Mouse (Mus musculus) hindbrain, embryonic 11.5 days (tissue): ENCODE results near the gene Tiam1. TPM values are rescaled to one million over a fixed set of nuclear protein-coding genes. Genes with fewer than 3 reads are reported as not detected.

Experiments used
- ATAC-seq: fragments of 200-750 bp; cut with Nextera tagmentation; 2 replicates; pipeline ENCODE4 v1.8.0; 2017; ENCODE audit warnings: mild to moderate bottlenecking, moderate TSS enrichment, moderate library complexity; ENCODE audit not compliant: low FRiP score
- DNase-seq: peaks from one replicate; pipeline ENCODE4 v3.0.0-alpha.2; 2015; ENCODE audit warnings: low spot score
- H3K27ac ChIP-seq: fragments of 300-500 bp; sonication (generic); 2 replicates; pipeline ENCODE4 v1.5.1; 2014; ENCODE audit warnings: mild to moderate bottlenecking, low read depth, low read length
- H3K27me3 ChIP-seq: fragments of 300-500 bp; sonication (generic); 2 replicates; pipeline ENCODE4 v1.6.1; 2014; ENCODE audit warnings: mild to moderate bottlenecking, low read length, moderate library complexity, mixed read lengths; ENCODE audit not compliant: control insufficient read depth, insufficient read depth
- H3K36me3 ChIP-seq: fragments of 300-500 bp; sonication (generic); 2 replicates; pipeline ENCODE4 v1.6.1; 2014; ENCODE audit warnings: mild to moderate bottlenecking, low read length, moderate library complexity, mixed read lengths; ENCODE audit not compliant: control insufficient read depth, insufficient read depth
- H3K4me1 ChIP-seq: fragments of 300-500 bp; sonication (generic); replicated peaks from 2 replicates; pipeline ENCODE4 v1.6.1; 2014; ENCODE audit warnings: low read length, mixed read lengths; ENCODE audit not compliant: control insufficient read depth, insufficient read depth
- H3K4me2 ChIP-seq: fragments of 300-500 bp; sonication (generic); replicated peaks from 2 replicates; pipeline ENCODE4 v1.6.1; 2014; ENCODE audit warnings: mild to moderate bottlenecking, low read depth, low read length
- H3K4me3 ChIP-seq: fragments of 300-500 bp; sonication (generic); 2 replicates; pipeline ENCODE4 v1.5.1; 2014; ENCODE audit warnings: low read depth, low read length
- H3K9ac ChIP-seq: fragments of 300-500 bp; sonication (generic); 2 replicates; pipeline ENCODE4 v1.6.1; 2014; ENCODE audit warnings: low read depth, low read length
- H3K9me3 ChIP-seq: fragments of 300-500 bp; sonication (generic); 2 replicates; pipeline ENCODE4 v1.6.1; 2016; ENCODE audit warnings: low read length; ENCODE audit not compliant: control insufficient read depth
- WGBS: fragments of 180-500 bp; shearing (Covaris S2); extraction: QIAGEN DNeasy Blood & Tissue Kit; methylation state at CpG from one replicate; pipeline ENCODE4 v1.1.7; 2014; 5-methylcytosine and 5-hydroxymethylcytosine counted together
- polyA plus RNA-seq: library from polyadenylated mRNA; unstranded; fragments of >200 nt; fragmentation: Nextera tagmentation; extraction: Ambion mirVana; gene quantifications from 2 replicates; pipeline ENCODE4 v1.2.1, GENCODE M21; 2014

The Tiam1 gene
- polyA plus RNA-seq, 1 experiment from 2014 or later: 27.6 TPM

- H3K4me3 ChIP-seq: no peak overlapping the region
- 77% methylated on average over 8 of the region's 8 CpGs for WGBS
- DNase-seq: no peak
- no peak overlapping the region for H3K9ac ChIP-seq
- no peaks in the 10 kb centered on the region for H3K27me3 ChIP-seq
- no peak overlapping the region for H3K27ac ChIP-seq
- no peak for ATAC-seq
- H3K9me3 ChIP-seq: no peaks in the 10 kb centered on the region
- H3K4me1 ChIP-seq: no peaks in the 10 kb centered on the region
- no peak overlapping the region for H3K4me2 ChIP-seq
- H3K36me3 ChIP-seq: no peaks in the 10 kb centered on the region
Observed at GRCm38 (mm10) chr16:89912686-89913375, 230.7 kb downstream of the Tiam1 start.

GRCm38 (mm10) chr16:89909393-89910068, 234.0 kb downstream of the Tiam1 start:
- Histone ChIP-seq H3K9ac (no peak overlapping the region), H3K4me3 (no peak overlapping the region), H3K4me2 (no peak overlapping the region), H3K27me3 (no peaks in the 10 kb centered on the region), H3K36me3 (no peaks in the 10 kb centered on the region), H3K9me3 (no peaks in the 10 kb centered on the region), H3K27ac (no peak overlapping the region), H3K4me1 (no peaks in the 10 kb centered on the region)
- WGBS: 74% methylated on average over 26 of the region's 26 CpGs
- DNase-seq (no peak), ATAC-seq (no peak; the same call in 1 of the 2 replicates)

- Histone ChIP-seq H3K4me3 (no peak overlapping the region), H3K27me3 (no peaks in the 10 kb centered on the region), H3K9ac (no peak overlapping the region), H3K9me3 (no peaks in the 10 kb centered on the region), H3K27ac (no peak overlapping the region), H3K4me1 (no peaks in the 10 kb centered on the region), H3K36me3 (no peaks in the 10 kb centered on the region), H3K4me2 (no peak overlapping the region)
- ATAC-seq: no peak
- 84% methylated on average over 9 of the region's 9 CpGs for WGBS
- no peak for DNase-seq
Observed at GRCm38 (mm10) chr16:89907651-89908050, 235.9 kb downstream of the Tiam1 start.

GRCm38 (mm10) chr16:89906909-89907308, 236.7 kb downstream of the Tiam1 start:
- Histone ChIP-seq H3K4me3 (no peak overlapping the region), H3K9ac (no peak overlapping the region), H3K27me3 (no peaks in the 10 kb centered on the region), H3K27ac (no peak overlapping the region), H3K4me2 (no peak overlapping the region), H3K4me1 (no peaks in the 10 kb centered on the region), H3K36me3 (no peaks in the 10 kb centered on the region), H3K9me3 (no peaks in the 10 kb centered on the region)
- WGBS: 96% methylated on average over 7 of the region's 7 CpGs
- no peak for ATAC-seq
- DNase-seq: no peak

GRCm38 (mm10) chr16:89905730-89906305, 237.8 kb downstream of the Tiam1 start:
- no peaks in the 10 kb centered on the region for H3K36me3 ChIP-seq
- H3K4me1 ChIP-seq: no peaks in the 10 kb centered on the region
- H3K27me3 ChIP-seq: no peaks in the 10 kb centered on the region
- ATAC-seq (no peak), DNase-seq (no peak)
- no peak overlapping the region for H3K27ac ChIP-seq
- H3K4me3 ChIP-seq: no peak overlapping the region
- no peaks in the 10 kb centered on the region for H3K9me3 ChIP-seq
- no peak overlapping the region for H3K9ac ChIP-seq
- H3K4me2 ChIP-seq: no peak overlapping the region
- 100% methylated on average over 1 of the region's 1 CpGs for WGBS

GRCm38 (mm10) chr16:89904121-89904520, 239.4 kb downstream of the Tiam1 start:
- Histone ChIP-seq H3K9me3 (no peaks in the 10 kb centered on the region), H3K27me3 (no peaks in the 10 kb centered on the region), H3K9ac (no peak overlapping the region), H3K4me3 (no peak overlapping the region), H3K4me1 (no peaks in the 10 kb centered on the region), H3K27ac (no peak overlapping the region), H3K4me2 (no peak overlapping the region), H3K36me3 (no peaks in the 10 kb centered on the region)
- DNase-seq: no peak
- no peak for ATAC-seq
- WGBS: 89% methylated on average over 12 of the region's 12 CpGs

GRCm38 (mm10) chr16:89902578-89903304, 240.8 kb downstream of the Tiam1 start:
- H3K9me3 ChIP-seq: no peaks in the 10 kb centered on the region
- no peak for DNase-seq
- H3K4me1 ChIP-seq: no peaks in the 10 kb centered on the region
- H3K4me2 ChIP-seq: no peak overlapping the region
- ATAC-seq: no peak
- no peak overlapping the region for H3K9ac ChIP-seq
- H3K4me3 ChIP-seq: no peak overlapping the region
- no peaks in the 10 kb centered on the region for H3K36me3 ChIP-seq
- WGBS: 88% methylated on average over 12 of the region's 12 CpGs
- H3K27me3 ChIP-seq: no peaks in the 10 kb centered on the region
- H3K27ac ChIP-seq: no peak overlapping the region

- Histone ChIP-seq H3K9ac (no peak overlapping the region), H3K9me3 (no peaks in the 10 kb centered on the region), H3K27me3 (no peaks in the 10 kb centered on the region), H3K27ac (no peak overlapping the region), H3K4me2 (no peak overlapping the region), H3K4me1 (no peaks in the 10 kb centered on the region), H3K36me3 (no peaks in the 10 kb centered on the region), H3K4me3 (no peak overlapping the region)
- ATAC-seq: no peak
- WGBS: 50% methylated on average over 8 of the region's 8 CpGs
- no peak for DNase-seq
Observed at GRCm38 (mm10) chr16:89900681-89901080, 242.9 kb downstream of the Tiam1 start.
